Mouse (Mus musculus): ENCODE data around the gene Wdfy3. TPM values are rescaled to one million over a fixed set of nuclear protein-coding genes. Genes with fewer than 3 reads are reported as not detected.

The Wdfy3 gene
- polyA plus RNA-seq, 1 experiment from 2014 or later = 13.4 TPM

- Histone ChIP-seq H3K4me3 (no peak overlapping the region), H3K4me1 (peaks cover 18% of the 10 kb centered on the region), H3K36me3 (no peaks in the 10 kb centered on the region), H3K9ac (no peak overlapping the region), H3K27ac (no peak overlapping the region), H3K27me3 (no peaks in the 10 kb centered on the region; the same call in 1 of the 2 replicates), H3K4me2 (no peak overlapping the region), H3K9me3 (no peaks in the 10 kb centered on the region)
- 28% methylated on average over 13 of the region's 13 CpGs for WGBS
- ATAC-seq (ENCODE audit: borderline replicate concordance, extremely low read depth, low FRiP score, low TSS enrichment) = no peak
These were observed 244.4 kb downstream of the Wdfy3 start for GRCm38 (mm10) chr5:101825111-101825911.

DNA sequence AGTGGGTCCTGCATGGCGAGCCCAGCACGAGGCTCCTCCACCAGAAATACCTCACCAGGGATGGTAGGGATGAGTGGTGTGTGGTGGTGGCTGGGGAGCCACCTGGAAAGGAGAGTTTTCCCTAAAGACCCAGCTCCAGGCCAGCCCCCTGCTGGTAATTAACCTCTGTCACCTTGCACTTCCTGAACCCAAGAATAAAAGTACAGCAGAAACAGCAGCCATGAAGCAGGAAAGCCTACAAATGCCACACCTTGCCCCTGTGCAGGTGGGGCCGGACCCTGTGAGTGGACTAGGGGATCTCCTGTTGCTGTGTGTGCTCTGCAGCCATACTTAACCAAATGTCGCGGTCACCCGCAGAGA, 247.4 kb downstream of the Wdfy3 start:
- Histone ChIP-seq H3K9me3 (no peaks in the 10 kb centered on the region), H3K4me3 (no peak overlapping the region), H3K9ac (no peak overlapping the region), H3K27me3 (peaks cover 6% of the 10 kb centered on the region; the same call in 1 of the 2 replicates), H3K36me3 (no peaks in the 10 kb centered on the region), H3K4me2 (no peak overlapping the region), H3K4me1 (peaks cover 18% of the 10 kb centered on the region), H3K27ac (no peak overlapping the region)
- WGBS = 47% methylated on average over 6 of the region's 6 CpGs
- no peak for ATAC-seq (ENCODE audit: borderline replicate concordance, extremely low read depth, low FRiP score, low TSS enrichment)

DNA sequence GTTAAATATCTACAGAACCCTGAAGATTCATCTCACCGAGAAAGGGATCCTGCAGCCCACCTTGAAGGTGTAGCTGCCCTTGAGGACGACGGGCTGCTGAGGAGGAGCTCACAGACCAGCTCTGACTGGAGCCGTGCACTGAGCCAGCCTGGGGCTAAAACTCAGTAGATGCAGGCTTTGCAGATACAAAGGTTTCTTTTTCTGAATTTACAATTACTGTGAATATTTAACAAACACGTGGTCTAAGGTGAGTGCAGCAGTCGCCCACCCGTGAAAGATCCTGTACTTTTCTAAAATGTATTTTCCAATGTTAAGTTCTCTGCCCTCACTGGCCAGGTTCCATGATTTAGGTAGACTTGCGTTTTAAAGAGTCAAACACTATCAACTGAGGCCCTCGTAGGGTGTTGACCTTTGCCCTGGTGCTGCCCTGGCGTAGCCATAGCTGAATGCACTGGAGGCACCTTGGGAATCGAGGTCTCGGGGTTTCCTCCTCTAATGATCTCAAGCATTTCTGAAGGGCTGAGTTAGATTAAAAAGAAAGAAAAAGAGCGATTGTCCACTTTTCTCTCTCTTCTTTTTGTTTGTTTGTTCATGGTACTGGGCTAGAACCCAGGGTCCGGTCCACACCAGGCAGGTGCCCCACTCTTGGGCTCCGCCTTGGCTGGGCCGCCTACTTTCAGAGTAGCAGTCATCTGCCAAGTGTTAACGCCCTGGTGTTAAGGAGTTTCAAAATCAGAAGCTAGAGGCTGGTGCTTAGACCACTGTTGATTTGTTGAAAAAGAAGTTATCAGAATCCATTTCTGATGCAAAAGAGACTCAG, 248.0 kb downstream of the Wdfy3 start:
- 54% methylated on average over 17 of the region's 17 CpGs for WGBS
- no peak overlapping the region for H3K27ac ChIP-seq

GRCm38 (mm10) chr5:101821052-101821451, 248.7 kb downstream of the Wdfy3 start:
- peaks cover 6% of the 10 kb centered on the region; the same call in 1 of the 2 replicates for H3K27me3 ChIP-seq
- no peak for ATAC-seq (ENCODE audit: borderline replicate concordance, extremely low read depth, low FRiP score, low TSS enrichment)
- no peak overlapping the region for H3K4me2 ChIP-seq
- 55% methylated on average over 8 of the region's 8 CpGs for WGBS
- H3K9ac ChIP-seq = no peak overlapping the region
- H3K4me3 ChIP-seq = no peak overlapping the region
- H3K36me3 ChIP-seq = no peaks in the 10 kb centered on the region
- peaks cover 6% of the 10 kb centered on the region for H3K4me1 ChIP-seq
- no peak overlapping the region for H3K27ac ChIP-seq
- H3K9me3 ChIP-seq = no peaks in the 10 kb centered on the region

More for the DNA sequence above, 248.0 kb downstream of the Wdfy3 start:
- H3K4me1 ChIP-seq = peaks cover 12% of the 10 kb centered on the region
- H3K4me2 ChIP-seq = no peak overlapping the region
- peaks cover 6% of the 10 kb centered on the region; the same call in 1 of the 2 replicates for H3K27me3 ChIP-seq
- H3K9ac ChIP-seq = no peak overlapping the region
- ATAC-seq (ENCODE audit: borderline replicate concordance, extremely low read depth, low FRiP score, low TSS enrichment) = no peak
- no peak overlapping the region for H3K4me3 ChIP-seq
- H3K36me3 ChIP-seq = no peaks in the 10 kb centered on the region
- H3K9me3 ChIP-seq = no peaks in the 10 kb centered on the region

DNA sequence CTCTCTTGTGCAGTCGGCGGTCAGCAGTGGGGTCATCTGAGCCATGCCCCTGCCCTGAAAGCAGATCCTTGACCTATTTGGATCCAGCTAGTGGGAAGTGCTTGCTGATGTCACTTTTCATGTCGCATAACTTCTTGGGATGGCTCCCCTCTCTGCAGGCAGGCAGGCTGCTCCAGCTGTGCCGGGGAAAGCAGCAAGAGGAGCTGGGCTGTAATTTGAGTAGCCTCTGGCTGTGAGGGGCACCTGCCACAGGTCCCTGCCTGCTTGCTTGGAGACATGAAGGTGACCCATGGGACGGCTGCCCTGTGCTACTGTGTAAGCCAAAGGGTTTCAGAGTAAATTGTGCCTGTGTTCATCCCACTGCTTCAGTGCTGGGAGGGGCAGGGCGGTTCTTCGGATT, 249.9 kb downstream of the Wdfy3 start:
- H3K4me3 ChIP-seq = no peak overlapping the region
- 23% methylated on average over 7 of the region's 7 CpGs for WGBS
- H3K36me3 ChIP-seq = no peaks in the 10 kb centered on the region
- H3K4me2 ChIP-seq = no peak overlapping the region
- H3K27ac ChIP-seq = no peak overlapping the region
- H3K9me3 ChIP-seq = no peaks in the 10 kb centered on the region
- ATAC-seq (ENCODE audit: borderline replicate concordance, extremely low read depth, low FRiP score, low TSS enrichment) = no peak
- H3K27me3 ChIP-seq = peaks cover 6% of the 10 kb centered on the region; the same call in 1 of the 2 replicates
- H3K9ac ChIP-seq = no peak overlapping the region
- H3K4me1 ChIP-seq = no peaks in the 10 kb centered on the region; the same call in 1 of the 2 replicates

- no peak overlapping the region for H3K4me3 ChIP-seq
- H3K4me2 ChIP-seq = no peak overlapping the region
- 40% methylated on average over 10 of the region's 10 CpGs for WGBS
- no peak overlapping the region for H3K27ac ChIP-seq
- H3K4me1 ChIP-seq = no peaks in the 10 kb centered on the region; the same call in 1 of the 2 replicates
- no peak overlapping the region for H3K9ac ChIP-seq
- no peak for ATAC-seq (ENCODE audit: borderline replicate concordance, extremely low read depth, low FRiP score, low TSS enrichment)
- no peaks in the 10 kb centered on the region for H3K9me3 ChIP-seq
- H3K36me3 ChIP-seq = no peaks in the 10 kb centered on the region
- H3K27me3 ChIP-seq = peaks cover 6% of the 10 kb centered on the region; the same call in 1 of the 2 replicates
These were observed 250.5 kb downstream of the Wdfy3 start for GRCm38 (mm10) chr5:101819216-101819615.

GRCm38 (mm10) chr5:101816822-101817221, 252.9 kb downstream of the Wdfy3 start:
- H3K4me3 ChIP-seq = no peak overlapping the region
- H3K27ac ChIP-seq = no peak overlapping the region
- no peak overlapping the region for H3K9ac ChIP-seq
- no peak overlapping the region for H3K4me2 ChIP-seq
- H3K27me3 ChIP-seq = 0 out of 2 replicates have a peak, but pooled peaks cover 6% of the 10 kb centered on the region
- no peak for ATAC-seq (ENCODE audit: borderline replicate concordance, extremely low read depth, low FRiP score, low TSS enrichment)
- WGBS = 54% methylated on average over 7 of the region's 7 CpGs
- no peaks in the 10 kb centered on the region; the same call in 1 of the 2 replicates for H3K4me1 ChIP-seq
- no peaks in the 10 kb centered on the region for H3K9me3 ChIP-seq
- no peaks in the 10 kb centered on the region for H3K36me3 ChIP-seq

DNA sequence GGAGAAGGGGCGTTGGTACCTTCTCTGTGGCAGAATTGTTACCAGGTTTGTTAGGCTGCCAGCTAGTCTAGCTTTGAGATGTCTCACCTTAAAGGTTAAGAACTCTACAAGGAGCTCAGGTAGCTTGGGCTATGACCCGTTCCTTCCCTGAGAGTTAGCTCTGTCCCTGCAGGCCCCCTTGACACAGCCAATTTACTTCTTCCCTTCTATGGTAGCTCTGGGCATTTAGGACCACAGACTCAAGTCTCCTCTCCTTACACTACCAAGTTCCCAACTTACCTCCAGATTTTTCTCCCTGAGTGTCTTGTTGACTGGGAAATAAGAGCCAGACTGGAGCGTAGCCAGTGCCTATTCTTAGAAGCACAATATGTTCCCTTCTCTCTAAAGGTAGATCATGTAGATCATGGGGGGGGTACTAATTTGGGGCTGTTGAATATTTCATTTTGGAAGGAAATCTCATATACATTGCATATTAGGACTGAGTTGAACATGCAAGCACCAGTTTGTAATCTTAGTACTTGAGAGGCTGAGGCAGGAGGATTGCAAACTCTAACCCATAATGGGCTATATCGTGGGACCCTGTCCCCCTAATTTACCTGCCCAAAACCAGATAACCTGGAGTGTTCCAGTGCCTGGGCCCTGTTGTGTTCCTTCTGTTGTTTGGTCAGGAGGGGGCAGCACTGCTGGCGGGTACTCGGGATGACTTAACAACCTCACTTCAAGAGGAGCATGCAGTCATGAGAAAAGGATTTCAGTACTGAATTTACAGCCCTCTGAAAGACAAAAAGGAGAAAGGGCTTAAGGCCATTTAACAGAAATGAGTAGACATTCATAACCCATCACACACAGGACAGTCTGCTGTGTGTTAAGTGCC, 258.2 kb downstream of the Wdfy3 start:
- Histone ChIP-seq H3K36me3 (no peaks in the 10 kb centered on the region), H3K4me2 (no peak overlapping the region), H3K27ac (no peak overlapping the region), H3K4me3 (no peak overlapping the region), H3K9me3 (no peaks in the 10 kb centered on the region), H3K9ac (no peak overlapping the region), H3K4me1 (no peaks in the 10 kb centered on the region), H3K27me3 (no peaks in the 10 kb centered on the region)
- WGBS = 90% methylated on average over 6 of the region's 6 CpGs
- ATAC-seq (ENCODE audit: borderline replicate concordance, extremely low read depth, low FRiP score, low TSS enrichment) = no peak

DNA sequence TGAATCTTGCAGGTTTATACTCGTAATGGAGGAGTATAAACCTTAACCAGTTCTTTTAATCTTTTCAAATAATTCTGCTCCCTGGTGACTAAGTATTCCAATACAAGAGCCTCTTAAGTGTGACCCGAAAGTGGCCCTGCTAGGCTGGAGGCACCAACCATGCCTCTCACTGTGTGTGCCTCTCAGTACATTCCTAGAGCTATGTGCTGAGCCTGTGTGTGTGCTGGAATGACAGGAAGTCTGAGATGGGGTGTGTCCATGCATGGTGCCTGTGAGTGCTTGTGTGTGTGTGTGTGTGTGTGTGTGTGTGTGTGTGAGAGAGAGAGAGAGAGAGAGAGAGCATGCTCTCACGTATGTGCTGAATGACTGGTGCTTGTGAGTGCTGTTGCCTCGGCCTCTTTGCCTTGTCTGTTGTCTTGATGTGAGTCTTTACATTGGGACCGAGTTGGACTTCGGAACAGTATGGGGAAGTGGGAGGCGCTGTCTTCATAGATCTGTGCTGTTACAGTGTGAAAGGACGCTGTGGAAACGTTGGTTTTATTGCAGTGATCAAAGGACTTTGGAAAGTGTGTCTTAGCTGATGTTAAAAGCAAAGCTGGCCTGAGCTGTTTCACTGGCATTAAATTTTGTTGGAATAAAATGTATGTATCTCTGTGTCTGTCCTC, 267.2 kb downstream of the Wdfy3 start:
- peak; percentile 70 for ATAC-seq (ENCODE audit: borderline replicate concordance, extremely low read depth, low FRiP score, low TSS enrichment)
- no peaks in the 10 kb centered on the region for H3K27me3 ChIP-seq
- no peak overlapping the region for H3K4me3 ChIP-seq
- H3K4me2 ChIP-seq = no peak overlapping the region
- no peak overlapping the region for H3K9ac ChIP-seq
- peaks cover 3% of the 10 kb centered on the region; the same call in 1 of the 2 replicates for H3K4me1 ChIP-seq
- no peaks in the 10 kb centered on the region for H3K36me3 ChIP-seq
- WGBS = 50% methylated on average over 9 of the region's 9 CpGs
- H3K9me3 ChIP-seq = no peaks in the 10 kb centered on the region
- peak overlapping the region; percentile 68 for H3K27ac ChIP-seq

GRCm38 (mm10) chr5:101801891-101802290, 267.8 kb downstream of the Wdfy3 start:
- 38% methylated on average over 2 of the region's 2 CpGs for WGBS
- Histone ChIP-seq H3K4me3 (no peak overlapping the region), H3K27ac (peak overlapping the region; percentile 68), H3K36me3 (no peaks in the 10 kb centered on the region), H3K4me2 (no peak overlapping the region), H3K4me1 (peaks cover 3% of the 10 kb centered on the region; the same call in 1 of the 2 replicates), H3K9me3 (no peaks in the 10 kb centered on the region), H3K27me3 (no peaks in the 10 kb centered on the region), H3K9ac (no peak overlapping the region)
- peak; percentile 55; the same call in 1 of the 2 replicates for ATAC-seq (ENCODE audit: borderline replicate concordance, extremely low read depth, low FRiP score, low TSS enrichment)

DNA sequence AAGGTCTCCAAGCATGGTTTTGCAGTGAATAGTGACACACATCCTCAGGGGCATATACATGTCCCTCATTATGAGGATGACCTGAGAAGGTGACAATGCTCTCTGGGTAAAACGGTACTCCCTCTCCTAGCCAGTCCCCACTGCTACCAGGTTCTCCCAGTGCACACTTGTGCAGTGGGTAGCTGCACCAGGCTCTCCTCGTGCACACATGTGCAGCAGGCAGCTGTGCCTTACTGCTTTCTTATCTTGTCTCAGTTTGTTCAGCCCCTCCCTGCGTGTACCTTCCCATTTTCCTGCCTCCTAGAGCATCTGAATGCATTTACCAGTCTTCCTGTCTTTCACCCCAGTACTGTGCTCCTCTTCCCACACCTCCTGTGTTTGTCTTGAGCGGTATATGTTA, 277.1 kb downstream of the Wdfy3 start:
- H3K36me3 ChIP-seq = no peaks in the 10 kb centered on the region
- no peaks in the 10 kb centered on the region for H3K9me3 ChIP-seq
- no peaks in the 10 kb centered on the region for H3K27me3 ChIP-seq
- H3K4me2 ChIP-seq = no peak overlapping the region
- H3K4me3 ChIP-seq = no peak overlapping the region
- no peak overlapping the region for H3K9ac ChIP-seq
- no peak overlapping the region for H3K27ac ChIP-seq
- 23% methylated on average over 4 of the region's 4 CpGs for WGBS
- H3K4me1 ChIP-seq = peaks cover 9% of the 10 kb centered on the region
- no peak for ATAC-seq (ENCODE audit: borderline replicate concordance, extremely low read depth, low FRiP score, low TSS enrichment)

Measured in lung, embryonic 15.5 days (tissue).